Mouse (Mus musculus) small intestine, adult 2 months (tissue): ENCODE results near the gene Hist2h3c1. TPM values are rescaled to one million over a fixed set of nuclear protein-coding genes. Genes with fewer than 3 reads are reported as not detected.
"Not testable (repeated sequence)": the region's sequence is repeated elsewhere in the genome, so short reads cannot be mapped to it uniquely, and the experiment has no call there.

ENCODE experiments used
- H3K27ac ChIP-seq: fragments of 200-500 bp; 2 replicates; pipeline ENCODE4 v1.5.1; 2012; ENCODE audit warnings: low read depth, low read length, control low read depth, inconsistent platforms; ENCODE audit not compliant: insufficient read depth
- H3K27me3 ChIP-seq: fragments of 200-500 bp; 2 replicates; pipeline ENCODE4 v1.6.1; 2012; ENCODE audit warnings: mild to moderate bottlenecking, moderate library complexity, low read length, inconsistent platforms; ENCODE audit not compliant: control insufficient read depth, insufficient read depth
- H3K36me3 ChIP-seq: fragments of 200-500 bp; 2 replicates; pipeline ENCODE4 v1.6.1; 2012; ENCODE audit warnings: mild to moderate bottlenecking, low read length, control low read depth, inconsistent platforms; ENCODE audit not compliant: control insufficient read depth, insufficient read depth
- H3K4me1 ChIP-seq: fragments of 200-500 bp; 2 replicates; pipeline ENCODE4 v1.6.1; 2012; ENCODE audit warnings: low read length, inconsistent platforms, mixed read lengths; ENCODE audit not compliant: control insufficient read depth, insufficient read depth, insufficient read length
- H3K4me3 ChIP-seq: fragments of 200-500 bp; 2 replicates; pipeline ENCODE4 v1.5.1; 2012; ENCODE audit warnings: low read depth, mild to moderate bottlenecking, control low read depth, inconsistent platforms, low read length, moderate library complexity
- CTCF ChIP-seq: fragments of 200-500 bp; IDR thresholded peaks from 2 replicates; pipeline ENCODE4 v1.5.1; 2012; ENCODE audit warnings: low read depth, mild to moderate bottlenecking, control low read depth, inconsistent platforms, low read length, moderate library complexity, mixed read lengths; ENCODE audit not compliant: insufficient replicate concordance, insufficient read length; ENCODE audit errors: extremely low read depth
- POLR2A ChIP-seq: fragments of 200-500 bp; IDR thresholded peaks from 2 replicates; pipeline ENCODE4 v1.6.1; 2012; ENCODE audit warnings: low read depth, mild to moderate bottlenecking, control low read depth, inconsistent platforms, low read length, moderate library complexity
- WGBS: fragments of 180-500 bp; shearing (Covaris S2); methylation state at CpG from one replicate; pipeline ENCODE4 v1.1.7; 2018; 5-methylcytosine and 5-hydroxymethylcytosine counted together
- polyA plus RNA-seq: library from polyadenylated mRNA; depleted of rRNA; stranded (reverse); fragments of >200 nt; gene quantifications from 2 replicates; pipeline ENCODE4 v1.2.3, GENCODE M21; 2012; rRNA removed

Gene Hist2h3c1
- polyA plus RNA-seq: not detected in 2 replicates

DNA sequence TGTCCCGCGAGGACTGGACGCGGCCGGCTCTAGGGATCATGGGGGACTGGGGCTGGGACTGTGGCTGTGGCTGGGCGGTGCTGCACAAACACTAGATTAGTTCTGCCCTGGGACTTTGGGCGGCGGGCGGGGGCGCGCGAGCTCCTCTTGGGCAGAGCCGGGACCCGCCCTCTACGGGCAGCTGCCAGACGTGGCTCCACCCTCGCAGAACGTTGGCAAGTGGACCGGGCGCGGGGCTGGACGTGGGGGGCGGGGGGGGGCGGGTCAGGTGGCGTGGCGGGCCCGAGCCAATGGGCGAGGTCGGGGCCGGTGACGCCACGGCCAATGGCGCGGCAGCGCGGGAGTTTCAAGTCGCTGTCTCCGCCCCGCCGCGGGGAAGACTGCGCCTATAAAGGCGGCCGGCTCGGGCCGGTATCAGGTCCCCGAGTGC lies at the start of gene Hist2h3c1:
TSS of gene Hist2h3c1 (plus strand) at position 259 of the 430 bp plus-strand sequence.
- H3K4me1 ChIP-seq, H3K27me3 ChIP-seq, H3K36me3 ChIP-seq: not testable (repeated sequence)
- H3K4me3 ChIP-seq: peak within 1 kb of the TSS; percentile 62
- peak within 1 kb of the TSS; percentile 89 for H3K27ac ChIP-seq
- WGBS: 0% methylated on average over 4 of the region's 47 CpGs

- Histone ChIP-seq H3K36me3 (no peaks in the 10 kb centered on the region), H3K27me3 (no peaks in the 10 kb centered on the region), H3K4me3 (peak overlapping the region; percentile 78), H3K27ac (peak overlapping the region; percentile 89), H3K4me1 (peaks cover 3% of the 10 kb centered on the region; the same call in 1 of the 2 replicates)
- under 1% methylated on average over 50 of the region's 50 CpGs for WGBS
- TF ChIP-seq CTCF: no peak
- TF ChIP-seq POLR2A: peak; percentile 83
Measured at GRCm38 (mm10) chr3:96197129-96197749, 49.2 kb upstream of the Hist2h3c1 start.

- Histone ChIP-seq H3K36me3 (no peaks in the 10 kb centered on the region), H3K4me3 (peak overlapping the region; percentile 49), H3K4me1 (peaks cover 3% of the 10 kb centered on the region; the same call in 1 of the 2 replicates), H3K27ac (peak overlapping the region; percentile 21), H3K27me3 (no peaks in the 10 kb centered on the region)
- WGBS: under 1% methylated on average over 6 of the region's 6 CpGs
- TF ChIP-seq POLR2A (no peak), CTCF (no peak)
Measured at GRCm38 (mm10) chr3:96198181-96198580, 48.3 kb upstream of the Hist2h3c1 start.

DNA sequence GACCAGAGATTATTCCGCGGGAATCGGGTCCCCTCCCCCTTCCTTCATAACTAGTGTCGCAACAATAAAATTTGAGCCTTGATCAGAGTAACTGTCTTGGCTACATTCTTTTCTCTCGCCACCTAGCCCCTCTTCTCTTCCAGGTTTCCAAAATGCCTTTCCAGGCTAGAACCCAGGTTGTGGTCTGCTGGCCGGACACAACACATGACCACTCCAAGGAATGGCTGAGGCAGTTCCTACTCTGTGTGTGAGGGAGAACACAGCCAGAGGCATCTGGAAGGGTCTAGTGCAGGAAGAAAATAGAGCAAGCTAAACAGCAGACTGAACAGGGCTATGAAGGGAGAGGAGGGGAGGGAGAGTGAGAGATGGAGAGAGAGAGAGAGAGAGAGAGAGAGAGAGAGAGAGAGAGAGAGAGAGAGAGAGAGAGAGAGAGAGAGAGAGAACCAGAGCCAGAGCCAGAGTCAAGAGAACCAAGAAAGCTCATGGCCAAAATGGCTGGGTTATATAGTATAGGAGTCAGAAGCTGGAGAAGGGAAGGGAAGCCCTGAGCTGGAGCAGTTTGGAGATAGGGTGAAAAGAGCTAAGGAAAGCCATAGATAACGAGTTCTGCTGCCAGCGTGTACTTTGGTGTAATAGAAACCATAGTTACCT lies 47.8 kb upstream of the Hist2h3c1 start:
- H3K27me3 ChIP-seq, H3K4me3 ChIP-seq, H3K27ac ChIP-seq, H3K4me1 ChIP-seq, H3K36me3 ChIP-seq: not testable (repeated sequence)
- 22% methylated on average over 8 of the region's 8 CpGs for WGBS

- no peaks in the 10 kb centered on the region for H3K27me3 ChIP-seq
- H3K4me1 ChIP-seq: peaks cover 3% of the 10 kb centered on the region; the same call in 1 of the 2 replicates
- TF ChIP-seq CTCF (no peak), POLR2A (no peak)
- no peak overlapping the region for H3K4me3 ChIP-seq
- no peaks in the 10 kb centered on the region for H3K36me3 ChIP-seq
- WGBS: 82% methylated on average over 2 of the region's 2 CpGs
- H3K27ac ChIP-seq: no peak overlapping the region
Measured at GRCm38 (mm10) chr3:96199731-96200130, 46.8 kb upstream of the Hist2h3c1 start.

DNA sequence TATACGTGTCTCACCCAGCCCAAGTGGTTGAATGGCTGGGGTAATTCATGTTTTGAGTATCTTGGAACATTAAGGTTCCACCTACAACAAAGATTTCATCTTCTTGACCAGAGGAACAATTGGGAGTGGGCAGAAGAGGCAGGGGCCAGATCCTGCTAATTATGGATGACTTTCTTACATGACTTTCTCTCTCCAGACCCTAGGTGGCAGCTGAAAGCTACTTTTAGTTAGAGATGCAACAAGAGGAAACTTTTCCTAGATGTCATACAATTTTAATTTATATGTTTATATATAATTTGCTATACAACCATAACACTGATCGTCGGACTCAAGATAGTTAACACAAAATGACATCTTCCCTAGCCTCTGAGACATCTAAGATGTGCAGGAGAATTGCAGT lies 38.7 kb upstream of the Hist2h3c1 start:
- Histone ChIP-seq H3K27me3 (peaks cover 9% of the 10 kb centered on the region), H3K27ac (no peak overlapping the region), H3K4me1 (no peaks in the 10 kb centered on the region; the same call in 1 of the 2 replicates), H3K36me3 (no peaks in the 10 kb centered on the region), H3K4me3 (no peak overlapping the region)
- 64% methylated on average over 3 of the region's 3 CpGs for WGBS
- TF ChIP-seq CTCF: no peak
- no peak for TF ChIP-seq POLR2A

DNA sequence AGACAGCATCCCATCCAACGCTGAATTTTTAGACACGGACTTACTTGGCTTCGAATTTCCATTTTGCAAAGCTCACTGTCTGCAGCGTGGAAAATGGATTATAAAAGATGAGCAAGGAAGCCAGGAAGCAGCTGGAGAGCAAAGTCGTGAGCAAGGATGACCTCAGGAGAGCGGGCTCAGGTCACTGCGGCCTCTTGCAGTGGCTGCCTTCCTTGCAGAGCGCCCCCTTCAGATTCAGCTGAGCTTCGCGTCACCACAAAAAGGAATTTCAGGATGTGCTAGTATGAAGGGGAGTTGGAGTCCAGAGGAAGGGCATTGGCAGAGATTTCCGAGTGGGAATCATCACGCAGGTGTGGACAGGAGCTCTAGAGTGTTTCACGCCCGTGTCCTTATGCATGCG lies 37.2 kb upstream of the Hist2h3c1 start:
- Histone ChIP-seq H3K4me3 (no peak overlapping the region), H3K36me3 (no peaks in the 10 kb centered on the region), H3K4me1 (no peaks in the 10 kb centered on the region; the same call in 1 of the 2 replicates), H3K27ac (no peak overlapping the region), H3K27me3 (peaks cover 9% of the 10 kb centered on the region)
- 37% methylated on average over 15 of the region's 15 CpGs for WGBS
- TF ChIP-seq POLR2A (no peak), CTCF (peak; percentile 35; the same call in 1 of the 2 replicates)

GRCm38 (mm10) chr3:96219191-96219641 lies 27.3 kb upstream of the Hist2h3c1 start:
- H3K4me3 ChIP-seq: peak overlapping the region; percentile 62
- peak; percentile 24; the same call in 1 of the 2 replicates for TF ChIP-seq CTCF
- TF ChIP-seq POLR2A: no peak
- no peaks in the 10 kb centered on the region for H3K27me3 ChIP-seq
- WGBS: under 1% methylated on average over 12 of the region's 12 CpGs
- peaks cover 3% of the 10 kb centered on the region; the same call in 1 of the 2 replicates for H3K4me1 ChIP-seq
- peak overlapping the region; percentile 99 for H3K27ac ChIP-seq
- no peaks in the 10 kb centered on the region for H3K36me3 ChIP-seq
